In the genomic region with DNA sequence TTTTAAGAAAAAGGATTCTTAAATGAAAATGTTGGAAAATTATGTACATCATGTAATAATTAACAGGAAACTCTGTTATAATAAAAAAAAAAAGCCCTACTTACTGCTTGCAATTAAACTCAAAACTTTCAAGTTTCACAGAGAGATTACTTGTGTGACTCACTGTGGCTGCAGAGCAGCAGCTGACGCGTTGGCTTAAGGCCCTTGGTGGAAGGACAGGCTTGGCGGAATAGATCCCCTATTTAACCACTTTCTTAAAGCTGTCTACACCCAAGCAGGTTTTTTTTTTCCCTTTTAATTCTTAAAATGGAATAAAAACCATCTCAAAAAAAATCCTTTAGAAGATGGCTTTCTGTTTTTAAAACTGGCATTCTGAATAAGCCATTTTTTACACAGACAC, we compare ENCODE assay signal across 8 mouse cellular contexts.
A peak's percentile ranks its signal among the peaks of the same experiment; 100 is the strongest.
DNase-seq lines count a peak whose midpoint lies in the region; ATAC-seq and TF ChIP-seq lines count a peak whose summit lies in the region.

No protein-coding gene starts in this region.

- ATAC-seq in frontal cortex, adult (ENCODE audit: low TSS enrichment), result peak; percentile 66
- ATAC-seq in megakaryocyte progenitor cell, adult 5-6 weeks (replicated peaks; ENCODE audit: poor library complexity), result peak; percentile 34

- 37% methylated on average over 3 of the region's 3 CpGs for WGBS in spleen, adult 2 months

- TF ChIP-seq CTCF in spleen, adult 2 months (IDR thresholded peaks at IDR 0.05; ENCODE audit: extremely low read depth, insufficient read depth, insufficient read length, insufficient replicate concordance), result no peak

- peaks cover 12% of the 10 kb centered on the region; the same call in 1 of the 2 replicates for H3K4me1 ChIP-seq in spleen, adult 2 months (ENCODE audit: control insufficient read depth, insufficient read depth, insufficient read length)

- no peaks in the 10 kb centered on the region for H3K27me3 ChIP-seq in spleen, adult 2 months (ENCODE audit: control insufficient read depth, insufficient read depth, low read length)

- peak overlapping the region; percentile 52; the same call in 1 of the 2 replicates for H3K27ac ChIP-seq in spleen, adult 2 months (ENCODE audit: insufficient read depth, low read length)

- no peak overlapping the region for H3K4me3 ChIP-seq in spleen, adult 2 months (ENCODE audit: extremely low read depth, insufficient read depth, insufficient read length)

- DNase-seq in frontal cortex, postnatal 36 days (ENCODE audit: low spot score in 2 of 2), result no peak
- no peak for DNase-seq in spleen, adult 2 months (ENCODE audit: low read depth in 1 of 2, low spot score in 2 of 2)
- DNase-seq in spleen, postnatal 4 days (ENCODE audit: low spot score in 2 of 2), result no peak
- DNase-seq in heart, adult 18-20 months, result peak; percentile 69 to 71
- DNase-seq in urinary bladder, postnatal 25 days (ENCODE audit: low spot score), result no peak
- DNase-seq in Muller cell, postnatal 12 days (ENCODE audit: inconsistent ontology term), result no peak

- H3K36me3 ChIP-seq in spleen, adult 2 months (ENCODE audit: control insufficient read depth, insufficient read depth, low read length), result 0 out of 2 replicates have a peak, but pooled peaks cover 2% of the 10 kb centered on the region

- TF ChIP-seq POLR2A in spleen, adult 2 months (IDR thresholded peaks at IDR 0.05; ENCODE audit: low read depth, low read length), result no peak

Comparison
In these comparisons a context has a peak if more than half of its experiments do, and no peak if none do; other contexts are left out.
1. DNase-seq: peak in heart, adult 18-20 months (2 of 2); none in frontal cortex, postnatal 36 days (0 of 2), spleen, adult 2 months (0 of 2), spleen, postnatal 4 days (0 of 2), urinary bladder, postnatal 25 days (single experiment) and Muller cell, postnatal 12 days (single experiment).